Mouse (Mus musculus) natural killer cell, adult 2 months (primary cell): ENCODE results near the gene Ece2.
A peak's percentile ranks its signal among the peaks of the same experiment; 100 is the strongest.
"Not testable (repeated sequence)": the region's sequence is repeated elsewhere in the genome, so short reads cannot be mapped to it uniquely, and the experiment has no call there.

Experiments
- DNase-seq, 2 experiments: peaks; one replicate each; pipeline ENCODE4 v3.0.0; 2022; ENCODE audit warnings: low spot score in 2 of 2

Ece2 gene

DNA sequence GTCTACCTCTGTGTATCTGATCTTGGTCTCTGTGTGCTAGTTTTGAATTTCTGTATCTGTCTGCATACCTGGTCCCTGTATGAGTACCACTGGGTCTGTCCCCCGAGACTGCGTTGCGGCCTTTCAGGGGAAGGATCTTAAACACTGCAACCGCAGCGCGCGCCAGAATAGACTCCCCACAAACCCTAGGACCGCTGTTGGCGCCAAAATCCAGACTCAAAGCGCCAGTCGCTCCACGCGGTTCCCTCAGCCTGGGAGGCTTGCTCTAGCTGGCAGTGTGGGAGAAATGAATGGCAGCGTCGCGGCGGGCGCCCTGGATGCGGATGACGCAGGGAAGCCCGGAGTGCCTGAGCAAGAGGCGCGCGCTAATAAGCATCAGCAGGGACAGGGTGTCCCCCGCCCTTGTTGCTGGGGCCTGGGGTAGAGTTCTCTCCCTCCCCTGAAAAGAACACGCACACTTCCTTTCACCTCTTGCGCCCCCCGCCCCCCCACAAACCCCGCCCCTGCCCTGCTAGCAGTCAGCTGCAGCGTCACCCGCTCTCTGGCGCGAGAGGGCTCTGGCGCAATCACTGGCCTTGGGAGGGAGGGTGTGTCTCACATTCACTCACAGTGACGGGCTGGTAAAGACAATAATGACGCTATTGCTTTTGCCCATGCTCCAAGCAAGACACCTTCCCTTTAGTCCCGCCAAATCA lies 7.5 kb upstream of the Ece2 start:
- peak in 1 of 2 experiments; percentile 35 for DNase-seq

DNA sequence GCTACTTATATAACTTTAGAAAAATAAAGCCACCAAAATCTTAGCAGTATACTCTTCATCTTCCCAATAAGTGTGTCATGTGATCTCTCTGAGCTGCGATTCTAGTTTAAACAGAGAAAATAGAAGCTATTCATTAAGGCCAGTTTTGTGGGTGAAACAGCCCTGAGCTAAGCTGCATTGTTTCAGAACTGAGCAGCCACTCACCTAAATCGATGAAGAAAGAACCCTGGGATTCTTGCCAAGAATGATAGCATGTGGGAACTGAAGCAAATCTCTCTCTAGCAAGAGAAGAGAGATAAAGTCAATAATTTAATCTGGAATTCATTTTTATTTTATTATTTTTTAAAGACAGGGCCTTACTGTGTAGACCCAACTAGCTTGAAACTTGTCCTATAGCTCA lies 6.4 kb upstream of the Ece2 start:
- DNase-seq, result no peak

DNA sequence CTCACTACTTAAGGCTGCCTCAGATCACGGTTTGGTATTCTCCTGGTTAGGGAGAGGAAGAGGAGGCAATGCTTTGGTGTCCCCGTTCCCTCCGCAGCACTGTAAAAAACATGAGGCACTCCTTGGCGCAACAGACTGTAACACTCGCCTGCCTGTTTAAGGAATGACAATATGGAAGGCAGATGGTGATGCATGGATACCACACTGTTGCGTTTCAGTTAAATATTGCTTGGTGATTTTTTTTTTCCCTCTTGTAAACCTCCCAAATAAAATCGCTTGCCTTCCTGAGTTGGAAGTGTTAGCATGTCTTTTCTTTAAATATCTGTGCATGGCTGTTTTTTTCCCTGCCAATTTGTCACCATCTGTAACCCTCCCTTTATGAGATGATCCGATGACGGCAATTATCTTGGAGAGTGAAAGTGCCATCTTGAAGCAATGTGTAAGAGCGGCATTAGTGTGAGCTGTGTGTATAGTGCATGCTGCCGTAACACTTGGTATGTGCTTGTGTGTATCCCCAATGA lies 697 bp upstream of the Ece2 start:
- no peak for DNase-seq

DNA sequence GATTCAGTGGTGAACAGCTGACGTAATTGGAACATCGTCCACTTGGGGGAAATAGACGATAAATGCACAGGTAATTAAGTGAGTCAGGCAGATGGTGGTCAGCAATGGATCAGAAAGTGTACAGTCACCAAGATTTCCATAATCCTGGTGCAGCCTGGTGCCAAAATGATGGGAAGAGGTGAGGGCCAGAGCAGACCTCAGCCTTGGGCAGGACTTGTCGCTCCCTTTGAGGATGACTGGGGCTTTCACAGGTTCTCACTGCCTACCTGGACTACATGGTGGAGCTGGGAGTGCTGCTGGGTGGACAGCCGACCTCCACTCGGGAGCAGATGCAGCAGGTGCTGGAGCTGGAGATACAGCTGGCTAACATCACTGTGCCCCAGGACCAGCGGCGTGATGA lies 7.8 kb downstream of the Ece2 start:
- DNase-seq, result no peak

DNA sequence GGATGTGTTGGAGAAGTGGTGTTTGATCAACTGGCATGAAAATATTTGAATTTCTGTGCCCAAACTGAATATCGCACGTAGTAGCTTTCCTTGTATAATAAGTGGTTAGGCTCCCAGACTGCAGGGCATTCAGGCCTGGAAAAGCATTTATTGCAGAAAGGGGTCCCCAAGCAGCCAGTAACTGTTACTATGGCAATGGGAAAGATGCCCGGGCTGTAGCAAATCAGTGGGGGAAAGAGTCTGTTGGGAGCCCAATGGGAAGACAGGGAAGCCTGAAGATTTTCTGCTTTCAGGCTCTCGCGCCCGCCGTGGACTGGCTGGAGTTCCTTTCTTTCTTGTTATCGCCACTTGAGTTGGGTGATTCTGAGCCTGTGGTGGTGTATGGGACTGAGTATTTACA lies 8.7 kb downstream of the Ece2 start:
- no peak for DNase-seq

DNA sequence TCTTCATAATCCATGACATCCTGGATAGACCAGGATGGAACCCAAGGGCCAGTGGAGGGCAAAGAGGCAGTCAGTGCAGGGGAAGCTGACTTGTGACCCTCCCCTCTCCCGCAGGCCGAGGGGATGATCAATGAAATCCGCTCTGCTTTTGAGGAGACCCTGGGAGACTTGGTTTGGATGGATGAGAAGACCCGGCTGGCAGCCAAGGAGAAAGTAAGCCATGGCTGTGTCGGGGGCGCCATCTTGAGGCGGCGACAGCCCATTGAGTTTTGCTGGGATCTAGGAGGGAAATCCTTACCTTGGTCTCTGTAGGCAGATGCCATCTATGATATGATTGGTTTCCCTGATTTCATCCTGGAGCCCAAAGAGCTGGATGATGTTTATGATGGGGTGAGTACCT lies 12.5 kb downstream of the Ece2 start:
- DNase-seq, result peak in 1 of 2 experiments; percentile 29

DNA sequence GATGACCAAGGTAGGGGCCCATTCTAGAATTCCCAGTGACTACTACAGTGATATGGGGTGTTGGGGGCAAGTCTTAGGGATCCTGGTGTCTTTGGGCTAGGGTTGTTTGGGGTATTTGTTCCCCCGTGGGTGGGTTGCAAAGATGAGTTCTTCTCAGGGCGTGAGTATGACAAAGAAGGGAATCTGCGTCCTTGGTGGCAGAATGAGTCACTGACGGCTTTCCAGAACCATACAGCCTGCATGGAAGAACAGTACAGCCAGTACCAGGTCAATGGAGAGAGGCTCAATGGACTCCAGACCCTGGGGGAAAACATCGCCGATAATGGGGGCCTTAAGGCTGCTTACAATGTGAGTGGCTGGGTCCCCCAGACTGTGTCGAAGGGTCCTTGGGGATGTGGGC lies 14.3 kb downstream of the Ece2 start:
- no peak for DNase-seq

DNA sequence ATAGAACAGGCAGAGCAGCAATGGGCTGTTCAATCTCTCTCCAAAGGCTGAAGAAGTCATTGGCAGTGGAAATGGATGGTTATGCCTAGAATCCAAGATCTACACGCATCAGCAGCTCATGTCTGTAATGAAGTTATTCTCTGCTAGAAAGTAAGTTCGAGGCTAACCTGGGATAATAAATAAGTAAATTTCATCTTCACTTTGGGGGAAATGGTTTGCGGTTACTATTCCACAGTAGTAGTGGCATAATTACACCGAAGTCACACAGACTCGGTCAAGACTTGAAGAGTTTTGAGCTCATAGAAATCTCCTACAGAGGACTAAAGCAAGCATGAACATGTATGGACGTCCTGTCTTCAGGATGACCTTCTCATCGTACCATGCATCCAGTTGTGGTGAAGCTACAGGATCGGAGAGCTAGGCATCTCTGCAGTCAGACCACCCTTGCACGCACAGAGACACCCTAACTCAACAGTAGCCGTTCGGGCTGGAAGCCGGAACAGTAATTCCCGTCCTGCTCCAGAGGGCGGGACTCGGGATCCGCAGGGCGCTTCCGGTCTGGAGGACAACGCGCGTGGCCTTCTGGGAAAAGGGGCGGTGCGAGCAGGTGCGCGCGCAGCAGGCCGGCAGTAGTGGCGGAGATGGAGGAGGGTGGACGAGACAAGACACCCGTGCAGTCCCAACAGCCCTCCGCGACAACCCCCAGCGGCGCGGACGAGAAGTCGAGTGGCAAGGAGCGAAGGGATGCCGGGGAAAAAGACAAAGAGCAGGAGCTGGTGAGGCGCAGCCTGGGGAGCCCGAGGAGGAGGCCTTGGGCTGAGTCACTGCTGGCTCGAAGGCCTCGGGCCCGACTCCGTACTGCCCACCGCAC lies 21.7 kb downstream of the Ece2 start, which contains the start of gene Psmd2:
TSS of gene Psmd2 (plus strand) at position 577 of the 871 bp plus-strand sequence.
- DNase-seq, result peak; percentile 87 to 89

DNA sequence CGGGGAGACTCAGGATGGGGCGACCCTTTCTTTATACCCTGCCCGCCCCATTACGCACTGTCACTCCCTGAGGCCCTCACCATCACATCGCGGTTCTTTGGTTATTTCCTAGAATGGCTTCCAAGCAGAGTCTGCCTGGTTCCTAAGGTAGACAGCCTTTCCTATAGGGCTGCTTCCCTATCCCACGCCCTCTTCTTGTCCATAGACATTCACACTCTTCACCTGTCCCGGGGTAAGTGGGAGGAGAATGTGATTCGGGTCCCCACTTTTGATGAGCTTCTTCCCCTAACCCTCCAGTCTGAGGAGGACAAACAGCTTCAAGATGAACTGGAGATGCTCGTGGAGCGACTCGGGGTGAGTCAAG lies 22.3 kb downstream of the Ece2 start:
- no peak for DNase-seq

DNA sequence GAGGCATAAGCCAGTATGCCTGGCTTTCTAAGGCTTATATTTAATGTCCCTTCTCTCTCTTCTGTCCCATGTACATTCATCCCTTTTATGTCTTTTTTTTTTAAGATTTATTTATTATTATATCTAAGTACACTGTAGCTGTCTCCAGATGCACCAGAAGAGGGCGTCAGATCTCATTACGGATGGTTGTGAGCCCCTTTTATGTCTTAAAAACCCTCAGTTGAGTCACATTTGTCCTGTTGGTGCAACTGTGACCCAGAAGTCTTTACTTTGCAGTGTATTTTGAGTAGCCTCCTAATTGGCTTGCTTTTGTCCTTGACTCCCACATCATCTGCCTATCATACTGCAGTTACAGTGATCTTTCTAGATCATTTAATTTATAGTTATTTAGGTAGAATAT lies 23.7 kb downstream of the Ece2 start:
- no peak for DNase-seq

DNA sequence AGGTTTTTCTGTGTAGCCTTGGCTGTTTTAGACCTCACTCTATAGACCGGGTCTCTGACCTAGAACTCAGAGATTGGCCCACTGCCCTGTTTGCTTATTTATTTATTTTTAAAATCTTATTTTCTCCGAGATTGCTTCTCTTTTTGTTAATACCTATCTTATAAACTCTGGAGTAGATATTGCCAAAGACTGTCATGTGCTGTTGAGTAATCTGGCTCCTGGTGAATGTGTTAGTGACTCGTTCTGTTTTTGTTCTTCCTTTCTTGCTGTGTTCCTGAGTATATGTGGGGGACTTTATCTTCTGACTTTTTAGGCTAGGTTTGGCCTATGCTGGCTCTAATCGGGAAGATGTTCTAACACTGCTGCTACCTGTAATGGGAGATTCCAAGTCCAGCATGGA lies 28.0 kb downstream of the Ece2 start:
- DNase-seq, result no peak

DNA sequence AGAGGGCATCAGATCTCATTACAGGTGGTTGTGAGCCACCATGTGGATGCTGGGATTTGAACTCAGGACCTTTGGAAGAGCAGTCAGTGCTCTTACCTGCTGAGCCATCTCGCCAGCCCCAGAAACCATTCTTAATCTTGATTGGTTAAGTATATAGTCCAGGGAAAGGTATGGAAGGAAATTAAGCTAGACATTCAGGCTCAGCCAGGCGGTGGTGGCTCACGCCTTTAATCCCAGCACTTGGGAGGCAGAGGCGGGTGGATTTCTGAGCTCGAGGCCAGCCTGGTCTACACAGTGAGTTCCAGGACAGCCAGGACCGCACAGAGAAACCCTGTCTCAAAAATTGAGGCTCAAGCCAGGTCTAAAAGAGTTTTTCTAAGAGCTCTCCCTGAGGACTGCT lies 38.4 kb downstream of the Ece2 start, which contains the start of gene Eif4g1:
TSS of gene Eif4g1 (plus strand) at position 301 of the 400 bp plus-strand sequence.
- not testable (repeated sequence) for DNase-seq

DNA sequence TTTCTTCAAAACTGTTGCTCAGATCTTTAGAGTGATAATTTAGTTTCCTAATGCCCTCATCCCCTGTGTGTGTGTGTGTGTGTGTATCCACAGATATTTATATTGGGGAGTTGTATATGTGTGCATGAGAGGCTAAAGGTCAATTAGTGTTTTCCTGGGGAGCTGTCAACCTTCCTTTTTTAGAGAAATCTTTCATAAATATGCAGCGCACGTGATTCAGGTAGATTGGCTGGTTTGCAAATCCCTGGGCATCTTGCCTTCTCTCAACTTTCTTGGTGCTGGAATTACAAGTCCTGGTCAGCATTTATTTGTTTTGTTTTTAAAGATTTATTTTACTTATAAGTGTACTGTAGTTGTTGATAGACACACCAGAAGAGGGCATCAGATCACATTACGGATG lies 40.7 kb downstream of the Ece2 start:
- DNase-seq, result no peak

DNA sequence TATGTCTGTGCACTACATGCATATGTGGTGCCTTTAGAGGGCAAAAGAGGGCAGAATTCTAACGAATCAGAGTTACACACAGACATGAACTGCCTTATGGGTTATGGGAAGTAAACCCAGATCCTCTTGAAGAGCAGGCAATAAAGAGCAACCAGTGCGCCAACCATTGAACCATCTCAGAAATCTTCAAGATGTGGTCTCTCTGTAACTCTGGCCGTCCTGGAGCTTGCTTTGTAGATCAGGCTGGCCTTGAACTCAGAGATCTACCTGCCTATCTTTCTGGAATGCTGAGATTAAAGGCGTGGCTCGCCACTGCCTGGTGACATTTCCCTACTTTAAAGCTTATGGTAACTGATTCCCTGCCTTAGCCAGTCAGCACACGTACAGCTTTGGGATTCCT lies 42.3 kb downstream of the Ece2 start:
- no peak for DNase-seq

DNA sequence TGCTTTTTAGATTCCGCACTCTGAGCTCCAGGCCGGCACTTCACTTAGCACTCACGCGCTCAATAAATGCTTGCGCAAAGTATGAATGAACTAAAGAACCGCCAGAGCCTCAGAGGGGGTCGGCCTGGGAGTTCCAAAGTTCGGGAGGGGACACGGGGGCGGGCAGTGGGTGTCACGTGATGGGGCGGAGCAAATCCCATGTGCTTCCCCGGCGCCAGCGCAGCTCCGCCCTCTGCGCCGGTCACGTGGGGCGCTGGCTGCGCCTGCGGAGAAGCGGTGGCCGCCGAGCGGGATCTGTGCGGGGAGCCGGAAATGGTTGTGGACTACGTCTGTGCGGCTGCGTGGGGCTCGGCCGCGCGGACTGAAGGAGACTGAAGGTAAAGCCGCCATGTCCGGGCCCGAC lies 42.9 kb downstream of the Ece2 start:
- peak; percentile 90 to 92 for DNase-seq

DNA sequence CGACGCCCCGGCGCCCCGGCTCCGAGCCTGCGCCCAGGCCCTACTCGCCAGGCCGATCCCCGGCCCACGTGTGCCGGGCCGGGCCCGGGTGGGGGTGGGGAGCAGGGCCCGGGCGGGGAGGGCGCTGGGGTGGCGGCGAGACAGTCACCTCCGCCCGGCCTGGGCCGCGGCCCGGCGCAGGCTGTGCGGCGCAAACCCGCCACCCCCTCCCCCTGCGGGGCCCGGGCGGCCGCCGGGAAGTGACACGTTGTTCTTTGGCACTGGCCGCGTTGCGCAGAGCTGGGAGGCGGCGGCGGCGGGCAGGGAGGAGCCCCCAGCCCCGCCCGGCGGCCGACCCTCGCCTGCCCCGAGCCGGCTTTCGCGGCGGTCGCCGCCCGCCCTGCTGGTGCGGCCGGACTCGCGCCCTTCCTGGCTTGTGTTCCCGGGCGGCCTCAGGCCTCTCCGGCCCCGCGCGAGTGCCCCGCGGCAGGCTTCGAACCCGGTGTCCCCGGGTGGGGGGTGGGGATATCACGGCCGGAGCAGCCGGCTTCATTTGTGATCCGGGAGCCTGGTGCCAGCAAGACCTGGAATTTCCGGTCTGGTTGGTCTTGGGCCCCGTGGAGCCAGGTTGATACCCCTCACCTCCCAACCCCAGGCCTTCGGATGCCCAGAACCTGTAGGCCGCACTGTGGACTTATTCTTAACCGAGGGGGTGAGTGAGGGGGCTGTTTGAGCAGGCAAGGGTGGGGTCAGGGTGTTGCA lies 43.5 kb downstream of the Ece2 start:
- DNase-seq, result no peak

DNA sequence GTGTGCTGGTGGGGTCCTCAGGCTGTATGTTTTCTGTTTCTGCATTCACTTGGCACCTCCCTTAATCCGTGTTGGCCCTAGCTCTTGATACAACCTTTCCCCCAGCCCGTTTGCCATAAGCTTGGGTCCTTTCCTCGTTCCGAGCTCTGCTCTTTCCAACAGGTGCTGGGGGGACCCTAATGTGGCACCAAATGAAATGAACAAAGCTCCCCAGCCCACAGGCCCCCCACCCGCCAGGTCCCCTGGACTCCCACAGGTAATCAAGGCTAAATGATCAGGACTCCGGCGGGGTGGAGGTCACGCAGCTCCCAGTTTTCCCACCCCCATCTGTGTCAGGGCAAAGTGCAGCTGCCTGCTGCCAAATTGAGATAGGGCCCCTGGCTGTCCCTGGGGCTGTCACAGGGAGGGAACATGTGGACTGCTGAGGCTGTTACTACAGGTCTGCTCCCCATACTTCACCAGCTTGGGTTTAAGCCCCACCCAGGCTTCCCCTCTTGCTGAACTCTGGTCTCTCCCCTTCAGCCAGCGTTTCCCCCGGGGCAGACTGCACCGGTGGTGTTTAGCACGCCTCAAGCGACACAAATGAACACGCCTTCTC lies 44.2 kb downstream of the Ece2 start:
- DNase-seq, result peak in 1 of 2 experiments; percentile 25

DNA sequence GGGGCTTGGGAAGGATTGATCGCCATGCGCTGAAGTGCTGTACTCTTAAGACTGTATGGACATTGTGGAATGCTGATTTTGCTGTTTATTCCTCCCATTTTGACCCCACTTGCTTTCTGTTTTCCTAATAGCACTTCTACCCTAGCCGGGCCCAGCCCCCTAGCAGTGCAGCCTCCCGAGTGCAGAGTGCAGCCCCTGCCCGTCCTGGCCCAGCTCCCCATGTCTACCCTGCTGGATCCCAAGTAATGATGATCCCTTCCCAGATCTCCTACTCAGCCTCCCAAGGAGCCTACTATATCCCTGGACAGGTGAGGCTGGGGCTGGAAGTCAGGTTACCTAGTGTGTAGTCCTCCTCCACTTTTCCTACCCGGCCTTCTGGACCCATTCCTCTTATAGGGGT lies 45.6 kb downstream of the Ece2 start:
- no peak for DNase-seq

DNA sequence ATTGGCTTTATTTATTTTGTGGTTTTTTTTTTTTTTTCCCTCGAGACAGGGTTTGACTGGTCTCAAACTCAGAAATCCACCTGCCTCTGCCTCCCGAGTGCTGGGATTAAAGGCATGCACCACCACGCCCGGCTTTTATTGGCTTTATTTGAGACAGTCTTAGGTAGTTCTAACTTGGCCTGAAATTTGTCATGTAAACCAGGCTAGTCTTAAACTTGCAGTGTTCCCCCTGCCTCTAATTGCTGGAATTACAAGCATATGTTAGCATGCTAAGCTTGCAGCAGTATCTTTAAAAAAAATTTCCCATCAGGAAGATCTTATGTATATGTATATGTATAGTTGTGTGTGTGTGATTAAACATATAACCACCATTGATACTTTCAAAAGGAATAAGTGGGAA lies 47.1 kb downstream of the Ece2 start:
- DNase-seq, result no peak

DNA sequence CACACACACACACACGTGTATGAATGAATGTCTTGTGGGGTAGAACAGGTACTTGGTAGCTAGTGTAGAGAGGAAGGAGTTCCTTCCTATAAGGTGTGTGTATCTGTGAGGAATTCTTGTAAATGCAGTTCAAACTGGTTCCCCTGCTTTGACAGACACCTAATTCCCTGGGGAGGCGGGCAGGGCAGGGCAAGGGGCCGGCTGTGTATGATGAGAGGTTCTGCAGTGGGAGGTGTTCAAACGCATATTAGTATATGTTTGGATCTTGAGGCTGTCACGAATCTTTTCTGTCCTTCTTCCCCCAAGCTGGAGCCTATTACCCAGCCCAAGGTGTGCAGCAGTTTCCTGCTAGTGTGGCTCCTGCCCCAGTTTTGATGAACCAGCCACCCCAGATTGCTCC lies 47.8 kb downstream of the Ece2 start:
- DNase-seq, result no peak

DNA sequence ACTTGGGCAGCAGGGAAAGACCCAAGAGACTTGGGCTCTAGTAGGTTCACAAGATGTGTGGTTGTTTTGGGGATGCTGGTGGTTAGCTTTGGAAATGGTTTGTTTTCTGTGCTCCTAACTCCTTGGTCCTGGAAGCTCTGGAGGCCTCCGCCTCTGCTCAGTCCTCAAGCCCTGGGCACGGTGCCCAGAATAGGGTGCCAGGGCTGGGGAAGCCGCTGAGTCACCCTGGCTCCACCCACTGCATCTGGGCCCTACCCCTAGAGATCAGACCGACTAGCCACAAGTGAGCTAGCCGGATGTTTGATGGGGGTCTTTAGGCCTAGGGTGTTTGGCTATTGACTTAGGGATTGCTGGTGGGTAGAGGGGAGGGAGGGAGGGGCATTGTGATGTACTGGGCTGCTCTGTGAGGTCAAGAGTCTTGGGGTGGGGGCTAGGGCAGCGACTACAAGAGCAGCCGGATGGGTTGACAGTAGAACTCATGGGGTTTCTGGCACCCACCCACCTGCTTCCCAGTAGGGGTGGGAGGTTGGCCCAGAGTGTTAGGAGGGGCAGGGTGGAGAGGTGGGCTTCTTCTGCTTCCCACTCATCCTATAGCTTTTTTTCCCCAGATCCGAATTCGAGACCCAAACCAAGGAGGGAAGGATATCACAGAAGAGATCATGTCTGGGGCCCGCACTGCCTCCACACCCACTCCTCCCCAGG lies 48.5 kb downstream of the Ece2 start:
- no peak for DNase-seq
